Mouse (Mus musculus) embryonic facial prominence, embryonic 14.5 days (tissue): ENCODE data around the gene Enox1. TPM values are rescaled to one million over a fixed set of nuclear protein-coding genes. Genes with fewer than 3 reads are reported as not detected.

ENCODE experiments used
- ATAC-seq: fragments of 200-750 bp; cut with Nextera tagmentation; 2 replicates; pipeline ENCODE4 v1.8.0; 2017; ENCODE audit warnings: low read depth, moderate number of reproducible peaks, moderate TSS enrichment
- DNase-seq: peaks from one replicate; pipeline ENCODE4 v3.0.0-alpha.2; 2015; ENCODE audit warnings: low spot score
- H3K27ac ChIP-seq: fragments of 300-500 bp; sonication (generic); replicated peaks from 2 replicates; pipeline ENCODE4 v1.5.1; 2014; ENCODE audit warnings: low read depth, mild to moderate bottlenecking, low read length, moderate library complexity
- H3K27me3 ChIP-seq: fragments of 300-500 bp; sonication (generic); replicated peaks from 2 replicates; pipeline ENCODE4 v1.6.1; 2014; ENCODE audit warnings: low read length; ENCODE audit not compliant: control insufficient read depth, insufficient read depth
- H3K36me3 ChIP-seq: fragments of 300-500 bp; sonication (generic); 2 replicates; pipeline ENCODE4 v1.6.1; 2014; ENCODE audit warnings: low read length, mixed read lengths; ENCODE audit not compliant: control insufficient read depth, insufficient read depth
- H3K4me1 ChIP-seq: fragments of 300-500 bp; sonication (generic); 2 replicates; pipeline ENCODE4 v1.6.1; 2014; ENCODE audit warnings: antibody characterized with exemption, low read length; ENCODE audit not compliant: control insufficient read depth, insufficient read depth
- H3K4me2 ChIP-seq: fragments of 300-500 bp; sonication (generic); 2 replicates; pipeline ENCODE4 v1.6.1; 2014; ENCODE audit warnings: low read depth, mild to moderate bottlenecking, low read length, moderate library complexity, mixed read lengths
- H3K4me3 ChIP-seq: fragments of 300-500 bp; sonication (generic); 2 replicates; pipeline ENCODE4 v1.5.1; 2014; ENCODE audit warnings: low read depth, mild to moderate bottlenecking, low read length
- H3K9ac ChIP-seq: fragments of 300-500 bp; sonication (generic); 2 replicates; pipeline ENCODE4 v1.6.1; 2014; ENCODE audit warnings: low read depth, mild to moderate bottlenecking, low read length, moderate library complexity, mixed read lengths
- H3K9me3 ChIP-seq: fragments of 300-500 bp; sonication (generic); 2 replicates; pipeline ENCODE4 v1.6.1; 2016; ENCODE audit warnings: low read length; ENCODE audit not compliant: control insufficient read depth
- WGBS: fragments of 180-500 bp; shearing (Covaris S2); extraction: QIAGEN DNeasy Blood & Tissue Kit; methylation state at CpG from one replicate; pipeline ENCODE4 v1.1.7; 2014; 5-methylcytosine and 5-hydroxymethylcytosine counted together
- polyA plus RNA-seq: library from polyadenylated mRNA; unstranded; fragments of >200 nt; fragmentation: Nextera tagmentation; extraction: Ambion mirVana; gene quantifications from 2 replicates; pipeline ENCODE4 v1.2.1, GENCODE M21; 2014

The Enox1 gene
- polyA plus RNA-seq, 1 experiment from 2014 or later, result 14.1 TPM

DNA sequence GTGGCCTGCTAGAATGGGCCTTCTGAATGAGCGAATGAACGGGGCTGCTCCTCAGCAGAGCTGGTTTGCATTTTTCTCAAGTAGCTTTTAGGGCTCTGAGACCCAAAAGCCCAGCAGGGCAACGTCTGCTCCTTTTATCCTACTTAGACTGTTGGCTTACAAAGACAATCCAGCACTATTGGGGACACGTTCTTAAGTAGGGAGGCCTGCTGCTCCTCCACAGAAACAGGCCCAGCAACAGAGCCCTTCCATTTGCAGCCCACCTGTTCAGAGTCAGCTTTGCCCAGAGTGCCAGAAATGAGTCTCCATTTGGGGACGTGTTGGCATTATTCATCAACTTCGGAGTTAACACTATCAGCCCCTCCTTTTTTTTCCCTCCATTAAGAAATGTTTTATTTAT is 548.4 kb downstream of the Enox1 start:
- Histone ChIP-seq H3K27ac (no peak overlapping the region), H3K9me3 (no peaks in the 10 kb centered on the region), H3K27me3 (no peaks in the 10 kb centered on the region), H3K4me3 (no peak overlapping the region), H3K4me1 (0 out of 2 replicates have a peak, but pooled peaks cover 5% of the 10 kb centered on the region), H3K4me2 (no peak overlapping the region), H3K9ac (no peak overlapping the region), H3K36me3 (no peaks in the 10 kb centered on the region; the same call in 1 of the 2 replicates)
- 58% methylated on average over 6 of the region's 6 CpGs for WGBS
- DNase-seq (no peak), ATAC-seq (no peak)

DNA sequence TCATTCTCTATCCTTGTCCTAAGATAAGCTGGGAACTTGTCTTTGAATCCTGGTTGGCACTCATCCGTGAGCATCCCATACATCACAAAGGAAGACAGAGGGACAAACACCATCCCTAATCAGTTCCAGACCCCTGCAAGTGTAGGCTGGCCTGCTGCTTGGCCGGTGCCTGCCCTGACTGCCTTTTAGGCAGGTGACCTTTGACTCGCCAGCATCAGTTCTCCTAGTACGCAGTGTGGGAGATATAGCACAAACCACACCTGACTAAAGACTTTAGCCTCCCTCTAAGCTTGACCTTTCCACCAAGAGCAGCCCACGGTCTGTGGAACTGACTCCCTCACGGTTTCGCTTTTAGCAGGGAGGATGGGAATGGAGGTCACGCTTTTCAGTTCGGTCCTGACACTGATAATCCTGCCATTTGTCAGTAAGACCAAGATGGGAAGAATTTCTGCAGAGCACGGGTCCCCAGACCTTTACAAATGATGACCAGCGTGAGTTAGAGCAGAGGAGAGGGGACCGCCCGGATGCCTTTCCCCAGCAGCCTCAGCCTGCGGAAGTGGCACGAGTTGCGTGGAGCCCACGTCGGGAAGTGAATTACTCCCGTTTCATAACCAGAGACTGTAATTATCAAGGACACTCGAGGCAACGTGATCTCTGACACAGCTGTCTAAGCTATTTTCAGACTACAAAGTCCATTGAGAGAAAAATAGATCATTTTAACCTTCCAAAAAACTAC is 550.1 kb downstream of the Enox1 start:
- Histone ChIP-seq H3K9ac (0 out of 2 replicates have a peak overlapping the region, but pooled peaks have one; percentile 1), H3K4me3 (peak overlapping the region; percentile 4; the same call in 1 of the 2 replicates), H3K27ac (no peak overlapping the region), H3K36me3 (no peaks in the 10 kb centered on the region; the same call in 1 of the 2 replicates), H3K4me1 (0 out of 2 replicates have a peak, but pooled peaks cover 5% of the 10 kb centered on the region), H3K27me3 (no peaks in the 10 kb centered on the region), H3K4me2 (peak overlapping the region; percentile 28), H3K9me3 (no peaks in the 10 kb centered on the region)
- 41% methylated on average over 21 of the region's 21 CpGs for WGBS
- peak; percentile 18 for DNase-seq
- no peak for ATAC-seq

- Histone ChIP-seq H3K27me3 (no peaks in the 10 kb centered on the region), H3K9ac (no peak overlapping the region), H3K27ac (no peak overlapping the region), H3K4me3 (no peak overlapping the region), H3K36me3 (no peaks in the 10 kb centered on the region; the same call in 1 of the 2 replicates), H3K4me1 (0 out of 2 replicates have a peak, but pooled peaks cover 5% of the 10 kb centered on the region), H3K4me2 (peak overlapping the region; percentile 28), H3K9me3 (no peaks in the 10 kb centered on the region)
- WGBS, result 66% methylated on average over 12 of the region's 12 CpGs
- DNase-seq, result no peak
- ATAC-seq, result no peak
Observed at GRCm38 (mm10) chr14:77707279-77707678, 550.7 kb downstream of the Enox1 start.

GRCm38 (mm10) chr14:77708354-77709150 is 552.0 kb downstream of the Enox1 start:
- no peak overlapping the region for H3K4me2 ChIP-seq
- DNase-seq, result peak; percentile 19

GRCm38 (mm10) chr14:77714931-77715535 is 558.5 kb downstream of the Enox1 start:
- 81% methylated on average over 9 of the region's 9 CpGs for WGBS
- H3K27ac ChIP-seq, result no peak overlapping the region

More at GRCm38 (mm10) chr14:77708354-77709150, 552.0 kb downstream of the Enox1 start:
- 38% methylated on average over 12 of the region's 12 CpGs for WGBS
- H3K36me3 ChIP-seq, result no peaks in the 10 kb centered on the region; the same call in 1 of the 2 replicates
- H3K4me1 ChIP-seq, result 0 out of 2 replicates have a peak, but pooled peaks cover 5% of the 10 kb centered on the region
- no peaks in the 10 kb centered on the region for H3K9me3 ChIP-seq
- no peaks in the 10 kb centered on the region for H3K27me3 ChIP-seq
- H3K27ac ChIP-seq, result no peak overlapping the region
- H3K4me3 ChIP-seq, result no peak overlapping the region
- no peak for ATAC-seq
- no peak overlapping the region for H3K9ac ChIP-seq

GRCm38 (mm10) chr14:77716981-77717380 is 560.4 kb downstream of the Enox1 start:
- no peak for ATAC-seq
- Histone ChIP-seq H3K27ac (no peak overlapping the region), H3K4me3 (no peak overlapping the region), H3K9ac (no peak overlapping the region), H3K36me3 (no peaks in the 10 kb centered on the region), H3K4me1 (peaks cover 4% of the 10 kb centered on the region; the same call in 1 of the 2 replicates), H3K9me3 (no peaks in the 10 kb centered on the region), H3K27me3 (no peaks in the 10 kb centered on the region), H3K4me2 (no peak overlapping the region)
- 90% methylated on average over 5 of the region's 5 CpGs for WGBS
- no peak for DNase-seq

More at GRCm38 (mm10) chr14:77714931-77715535, 558.5 kb downstream of the Enox1 start:
- H3K4me1 ChIP-seq, result peaks cover 4% of the 10 kb centered on the region; the same call in 1 of the 2 replicates
- no peak overlapping the region for H3K4me2 ChIP-seq
- H3K9me3 ChIP-seq, result no peaks in the 10 kb centered on the region
- ATAC-seq (no peak), DNase-seq (no peak)
- H3K27me3 ChIP-seq, result no peaks in the 10 kb centered on the region
- H3K9ac ChIP-seq, result no peak overlapping the region
- H3K36me3 ChIP-seq, result no peaks in the 10 kb centered on the region
- H3K4me3 ChIP-seq, result no peak overlapping the region

DNA sequence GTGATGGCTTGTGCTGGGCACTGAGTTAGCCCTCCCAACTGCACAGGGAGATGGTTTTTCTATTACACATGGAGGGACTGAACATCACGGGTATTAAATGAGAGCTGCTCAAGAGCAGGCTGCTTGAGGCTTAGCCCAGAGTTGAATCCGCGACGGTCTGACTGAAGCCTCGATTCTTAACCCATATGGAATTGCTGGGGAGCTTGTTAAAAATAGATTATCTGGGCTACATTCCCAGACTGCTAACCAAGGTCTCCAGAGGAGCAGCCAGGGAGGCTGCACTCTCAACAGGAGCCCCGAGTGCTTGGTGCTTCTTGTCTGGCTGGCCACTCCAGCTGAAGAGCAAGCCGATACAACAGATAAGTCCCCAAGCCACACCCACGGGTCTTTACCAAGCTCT is 562.3 kb downstream of the Enox1 start:
- ATAC-seq (peak; percentile 70; the same call in 1 of the 2 replicates), DNase-seq (peak; percentile 86)
- no peaks in the 10 kb centered on the region for H3K9me3 ChIP-seq
- no peak overlapping the region for H3K9ac ChIP-seq
- 46% methylated on average over 8 of the region's 8 CpGs for WGBS
- peaks cover 4% of the 10 kb centered on the region; the same call in 1 of the 2 replicates for H3K4me1 ChIP-seq
- no peak overlapping the region for H3K27ac ChIP-seq
- H3K4me3 ChIP-seq, result no peak overlapping the region
- H3K27me3 ChIP-seq, result no peaks in the 10 kb centered on the region
- no peaks in the 10 kb centered on the region for H3K36me3 ChIP-seq
- H3K4me2 ChIP-seq, result no peak overlapping the region

GRCm38 (mm10) chr14:77738056-77738455 is 581.5 kb downstream of the Enox1 start:
- H3K9ac ChIP-seq, result no peak overlapping the region
- H3K4me3 ChIP-seq, result no peak overlapping the region
- H3K27me3 ChIP-seq, result no peaks in the 10 kb centered on the region
- 79% methylated on average over 3 of the region's 3 CpGs for WGBS
- no peak for DNase-seq
- no peaks in the 10 kb centered on the region for H3K36me3 ChIP-seq
- no peaks in the 10 kb centered on the region for H3K4me1 ChIP-seq
- ATAC-seq, result no peak
- no peak overlapping the region for H3K4me2 ChIP-seq
- no peak overlapping the region for H3K27ac ChIP-seq
- H3K9me3 ChIP-seq, result peaks cover 16% of the 10 kb centered on the region
